Mouse (Mus musculus) E14TG2a.4 (cell line): ENCODE data around the gene Ttll5.

Experiments used
- CTCF ChIP-seq: conservative IDR thresholded peaks from 2 replicates; pipeline ENCODE4 v1.5.1; 2014; ENCODE audit warnings: low read length
- NANOG ChIP-seq: IDR thresholded peaks from 2 replicates; pipeline ENCODE4 v1.6.1; 2014; ENCODE audit warnings: borderline replicate concordance, low read length, mixed read lengths
- POU5F1 ChIP-seq: IDR thresholded peaks from 2 replicates; pipeline ENCODE4 v1.6.1; 2014; ENCODE audit warnings: low read length, borderline replicate concordance

GRCm38 (mm10) chr12:86091601-86092132, 267.2 kb downstream of the Ttll5 start:
- TF ChIP-seq CTCF (no peak), NANOG (no peak), POU5F1 (no peak)
